ENCODE assay signal across 9 mouse cellular contexts in genomic region chr12:70430307-70430950, GRCm38 (mm10). TPM values are rescaled to one million over a fixed set of nuclear protein-coding genes. Genes with fewer than 3 reads are reported as not detected.
DNase-seq lines count a peak whose midpoint lies in the region; ATAC-seq and TF ChIP-seq lines count a peak whose summit lies in the region.
"Had no signal": no experiment of that assay in that cellular context is flagged by ENCODE, and none has a peak within 500 bp of the region (broad histone marks: within the 10 kb centered on the region; RNA-seq: fewer than 3 reads in every experiment).

No protein-coding gene starts in this region.

- no peaks in the 10 kb centered on the region for H3K27me3 ChIP-seq in lung, embryonic 14.5 days (ENCODE audit: insufficient read depth, low read length)
- no peaks in the 10 kb centered on the region for H3K27me3 ChIP-seq in hindbrain, embryonic 10.5 days (ENCODE audit: insufficient read depth, poor library complexity, severe bottlenecking)
- H3K27me3 ChIP-seq: embryonic facial prominence, embryonic 15.5 days had no signal

- no peak overlapping the region for H3K27ac ChIP-seq in lung, embryonic 14.5 days (ENCODE audit: low read depth)
- no peak overlapping the region for H3K27ac ChIP-seq in hindbrain, embryonic 10.5 days
- H3K27ac ChIP-seq: embryonic facial prominence, embryonic 15.5 days had no signal

- no peak for TF ChIP-seq POLR2A in lung, adult 2 months (IDR thresholded peaks at IDR 0.05; ENCODE audit: borderline replicate concordance, extremely low read depth, low read depth, low read length)

- H3K4me3 ChIP-seq in lung, embryonic 14.5 days (ENCODE audit: low read depth, low read length), result no peak overlapping the region
- no peak overlapping the region for H3K4me3 ChIP-seq in lung, adult 2 months (replicated peaks; ENCODE audit: extremely low read depth, low read depth, low read length)
- no peak overlapping the region for H3K4me3 ChIP-seq in hindbrain, embryonic 10.5 days
- H3K4me3 ChIP-seq: embryonic facial prominence, embryonic 15.5 days had no signal

- no peak for ATAC-seq in lung, embryonic 14.5 days (ENCODE audit: insufficient read depth)

- no peak overlapping the region for H3K9ac ChIP-seq in lung, embryonic 14.5 days
- H3K9ac ChIP-seq: embryonic facial prominence, embryonic 15.5 days had no signal

- no peak overlapping the region for H3K4me2 ChIP-seq in lung, embryonic 14.5 days
- H3K4me2 ChIP-seq: embryonic facial prominence, embryonic 15.5 days had no signal

- DNase-seq in lung, embryonic 14.5 days, result peak; percentile 90
- DNase-seq in lung, adult 2 months, result no peak
- DNase-seq in R1 (ENCODE audit: low read depth, low spot score), result peak; percentile 23
- peak; percentile 80 to 86 for DNase-seq in cerebellum, postnatal 10 days
- peak; percentile 29 for DNase-seq in hindbrain, embryonic 10.5 days (ENCODE audit: low spot score)
- peak; percentile 60 for DNase-seq in left cerebral cortex, postnatal 4 days
- peak; percentile 38 for DNase-seq in retina, adult 2 months (ENCODE audit: low read depth, low spot score)
- DNase-seq in gastrocnemius, postnatal 36 days, result no peak

- peak; percentile 80 for TF ChIP-seq CTCF in lung, embryonic 14.5 days (IDR thresholded peaks at IDR 0.05; ENCODE audit: low read depth)
- TF ChIP-seq CTCF in lung, adult 2 months (IDR thresholded peaks at IDR 0.05; ENCODE audit: insufficient read depth, low read length), result no peak

- intact Hi-C loops in left cerebral cortex, postnatal 4 days (cut with DNase I), result loop anchor here (10.0 kb wide), 1 partner anchor 196 kb away; the partner anchor contains the start of gene Pygl
- intact Hi-C loops in gastrocnemius, postnatal 36 days (cut with DNase I), result no loop called here

- H3K4me1 ChIP-seq in lung, embryonic 14.5 days (ENCODE audit: insufficient read depth), result no peaks in the 10 kb centered on the region
- H3K4me1 ChIP-seq in lung, adult 2 months (ENCODE audit: control insufficient read depth, insufficient read depth, low read length), result no peaks in the 10 kb centered on the region; the same call in 1 of the 2 replicates
- peaks cover 6% of the 10 kb centered on the region; the same call in 1 of the 2 replicates for H3K4me1 ChIP-seq in hindbrain, embryonic 10.5 days (replicated peaks)
- H3K4me1 ChIP-seq: embryonic facial prominence, embryonic 15.5 days had no signal

- no peaks in the 10 kb centered on the region for H3K36me3 ChIP-seq in lung, embryonic 14.5 days (ENCODE audit: insufficient read depth)
- no peaks in the 10 kb centered on the region for H3K36me3 ChIP-seq in hindbrain, embryonic 10.5 days
- H3K36me3 ChIP-seq: embryonic facial prominence, embryonic 15.5 days had no signal

- WGBS in lung, embryonic 14.5 days, result 29% methylated on average over 8 of the region's 8 CpGs
- 32% methylated on average over 8 of the region's 8 CpGs for WGBS in lung, adult 2 months
- 36% methylated on average over 8 of the region's 8 CpGs for WGBS in hindbrain, embryonic 10.5 days

- H3K9me3 ChIP-seq in lung, embryonic 14.5 days (ENCODE audit: low read depth, low read length), result no peaks in the 10 kb centered on the region
- no peaks in the 10 kb centered on the region for H3K9me3 ChIP-seq in hindbrain, embryonic 10.5 days
- H3K9me3 ChIP-seq: embryonic facial prominence, embryonic 15.5 days had no signal

RNA-seq across cellular contexts. Expression of gene Tmx1, which starts 22.5 kb away (rescaled TPM):
- polyA plus RNA-seq in lung, embryonic 14.5 days (2014; fragmentation: Nextera tagmentation; extraction: Ambion mirVana), result 79.6 and 84.3 TPM in 2 replicates
- polyA plus RNA-seq in lung, adult 2 months (2012; rRNA removed), result 5.2 and 9.1 TPM in 2 replicates
- polyA plus RNA-seq in hindbrain, embryonic 10.5 days (2016; fragmentation: Nextera tagmentation; extraction: Ambion mirVana), result 114 and 127 TPM in 2 replicates
- total RNA-seq in left cerebral cortex, postnatal 4 days (2021), result 10 to 100 TPM; 41.3 to 41.8 TPM
- total RNA-seq in gastrocnemius, postnatal 36 days (2021), result 1 to 10 TPM; 8.1 to 8.9 TPM

Comparison
In these comparisons a context has a peak if more than half of its experiments do, and no peak if none do; other contexts are left out.
1. DNase-seq: peak in lung, embryonic 14.5 days (single experiment), R1 (single experiment), cerebellum, postnatal 10 days (2 of 2), hindbrain, embryonic 10.5 days (single experiment), left cerebral cortex, postnatal 4 days (single experiment) and retina, adult 2 months (single experiment); none in lung, adult 2 months (single experiment) and gastrocnemius, postnatal 36 days (0 of 2).